Mouse (Mus musculus) duodenum, adult 2 months (tissue): Measurements from ENCODE around the gene Nova2. TPM values are rescaled to one million over a fixed set of nuclear protein-coding genes. Genes with fewer than 3 reads are reported as not detected.

Experiments used
- polyA plus RNA-seq: library from polyadenylated mRNA; depleted of rRNA; stranded (reverse); fragments of >200 nt; gene quantifications from 2 replicates; pipeline ENCODE4 v1.2.3, GENCODE M21; 2012; ENCODE audit warnings: low replicate concordance; rRNA removed

The Nova2 gene
- 0.37 and 0.51 TPM in 2 replicates for polyA plus RNA-seq

DNA sequence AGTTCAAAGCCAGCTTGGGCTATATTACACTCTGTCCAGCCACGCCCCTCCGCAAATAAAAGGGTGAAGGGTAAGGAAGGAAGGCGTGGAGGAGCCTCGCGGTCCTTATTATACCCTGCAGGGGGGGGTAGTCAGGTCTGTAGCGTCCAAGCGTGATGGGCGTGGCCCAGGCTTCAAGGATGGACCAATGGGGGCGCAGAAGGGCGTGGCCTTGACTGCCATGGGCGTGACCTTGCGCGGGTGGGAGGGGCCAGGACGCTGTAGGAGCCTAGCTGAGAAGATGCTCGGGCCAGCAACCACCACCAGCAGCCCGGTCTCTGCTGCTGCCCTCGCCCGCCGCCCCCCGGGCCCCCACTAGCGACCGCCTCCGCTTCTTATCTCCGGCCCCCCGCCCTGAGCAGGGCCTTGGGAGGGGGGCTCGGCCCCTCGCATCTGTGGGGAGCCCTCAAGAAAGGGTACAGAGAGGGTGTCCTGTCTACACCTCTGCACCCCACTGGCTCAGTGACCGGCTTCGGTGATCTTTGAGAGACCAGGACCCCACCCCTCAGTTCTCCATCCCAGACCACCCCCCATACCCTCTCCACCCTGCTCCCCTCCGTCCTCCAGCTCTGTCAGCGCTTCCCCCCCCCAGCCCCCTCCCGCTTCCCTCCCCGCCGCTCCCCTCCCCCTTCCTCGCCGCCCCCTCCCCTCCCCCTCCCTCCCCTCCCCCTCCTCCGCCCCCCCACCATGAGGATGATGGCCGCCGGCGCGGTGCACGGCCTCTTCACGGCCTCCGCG is at the start of gene Nova2:
Gene Nova2, plus strand, starts transcription at position 727 of the 777 bp plus-strand sequence.

DNA sequence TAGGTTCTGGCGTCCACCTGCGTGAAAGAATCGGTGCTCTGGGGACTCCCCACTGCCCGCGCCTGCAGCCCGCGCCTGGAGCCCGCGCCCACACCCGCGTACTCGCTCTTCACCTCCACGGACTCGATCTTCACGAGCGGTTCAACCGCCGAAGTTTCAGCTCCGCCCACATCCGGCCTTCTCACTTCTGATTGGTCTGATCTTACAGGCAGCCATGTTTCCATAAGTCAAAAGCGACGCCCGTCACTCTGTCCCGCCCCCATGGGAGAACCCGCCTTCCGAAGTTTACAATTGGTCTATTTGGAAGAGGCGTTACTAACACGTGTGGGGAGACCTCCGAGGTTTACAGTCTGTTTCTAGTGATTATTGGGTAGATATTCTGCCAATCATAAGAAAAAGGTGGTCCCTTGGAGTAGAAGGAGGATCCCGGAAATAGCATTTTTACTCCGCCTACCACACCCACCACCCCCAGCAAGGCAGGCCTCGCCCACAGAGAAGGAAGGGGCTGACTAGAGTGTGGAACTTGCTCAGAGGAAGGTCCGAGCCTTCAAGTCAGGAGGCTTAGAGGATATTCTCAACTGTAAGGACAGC is 15.4 kb upstream of the Nova2 start, which contains the start of gene Ccdc61:
Gene Ccdc61, minus strand, starts transcription at position 175 of the 591 bp plus-strand sequence.

DNA sequence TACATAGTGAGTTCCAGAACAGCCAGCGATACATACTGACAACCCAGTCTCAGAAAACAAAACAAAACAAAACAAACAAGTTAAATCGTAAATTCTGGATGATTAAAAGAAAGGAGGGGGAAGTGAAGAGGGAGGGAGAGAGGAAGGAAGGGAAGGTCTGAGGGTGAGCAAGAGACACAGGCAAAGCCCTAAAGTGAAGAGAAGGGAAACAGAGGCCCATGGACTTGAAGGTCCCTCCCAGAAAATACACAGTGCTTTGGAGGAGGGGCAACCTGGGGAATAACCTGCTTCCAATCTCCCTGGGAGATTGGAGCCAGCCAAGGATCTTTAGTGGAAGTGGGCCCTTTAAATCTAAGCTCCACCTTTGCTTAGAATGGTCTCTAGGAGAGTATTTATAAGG is 61.4 kb downstream of the Nova2 start, which contains the start of gene Nanos2:
Gene Nanos2, plus strand, starts transcription at position 301 of the 400 bp plus-strand sequence.

DNA sequence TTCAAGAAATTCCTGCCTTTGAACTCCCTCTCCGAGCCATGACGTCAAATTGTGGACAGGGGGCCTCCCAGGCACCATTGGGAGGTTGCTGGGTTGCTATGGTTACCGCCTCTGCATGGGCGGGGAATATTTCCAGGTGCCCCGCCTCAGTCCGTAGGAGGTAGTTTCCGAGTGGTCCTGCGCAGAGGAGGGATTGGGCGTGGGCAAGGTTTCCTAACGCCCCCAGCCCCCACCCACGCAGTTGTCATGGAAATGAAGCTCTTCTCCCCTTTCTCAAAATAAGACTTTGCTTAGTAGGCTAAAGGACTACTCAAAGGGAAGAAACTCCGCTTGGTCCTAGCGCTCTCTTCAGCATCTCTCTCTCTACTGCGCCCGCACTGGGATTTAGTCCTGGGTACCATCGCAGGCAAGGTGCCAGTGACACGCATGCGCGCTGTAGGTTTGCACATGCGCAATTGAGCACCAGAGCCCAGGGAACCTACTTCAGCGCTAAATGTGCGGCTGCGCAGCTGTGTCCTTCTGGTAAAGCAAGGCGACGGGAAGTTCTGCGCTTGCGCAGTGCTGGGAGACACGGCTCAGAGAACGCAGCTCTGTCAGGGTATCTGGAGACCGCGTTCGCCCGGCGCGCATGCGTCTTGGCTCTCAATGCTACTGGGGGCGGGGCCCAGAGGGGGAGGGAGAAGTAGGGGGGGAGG is 65.1 kb downstream of the Nova2 start, which contains the start of gene Mypop:
Gene Mypop, plus strand, starts transcription at position 645 of the 695 bp plus-strand sequence.

DNA sequence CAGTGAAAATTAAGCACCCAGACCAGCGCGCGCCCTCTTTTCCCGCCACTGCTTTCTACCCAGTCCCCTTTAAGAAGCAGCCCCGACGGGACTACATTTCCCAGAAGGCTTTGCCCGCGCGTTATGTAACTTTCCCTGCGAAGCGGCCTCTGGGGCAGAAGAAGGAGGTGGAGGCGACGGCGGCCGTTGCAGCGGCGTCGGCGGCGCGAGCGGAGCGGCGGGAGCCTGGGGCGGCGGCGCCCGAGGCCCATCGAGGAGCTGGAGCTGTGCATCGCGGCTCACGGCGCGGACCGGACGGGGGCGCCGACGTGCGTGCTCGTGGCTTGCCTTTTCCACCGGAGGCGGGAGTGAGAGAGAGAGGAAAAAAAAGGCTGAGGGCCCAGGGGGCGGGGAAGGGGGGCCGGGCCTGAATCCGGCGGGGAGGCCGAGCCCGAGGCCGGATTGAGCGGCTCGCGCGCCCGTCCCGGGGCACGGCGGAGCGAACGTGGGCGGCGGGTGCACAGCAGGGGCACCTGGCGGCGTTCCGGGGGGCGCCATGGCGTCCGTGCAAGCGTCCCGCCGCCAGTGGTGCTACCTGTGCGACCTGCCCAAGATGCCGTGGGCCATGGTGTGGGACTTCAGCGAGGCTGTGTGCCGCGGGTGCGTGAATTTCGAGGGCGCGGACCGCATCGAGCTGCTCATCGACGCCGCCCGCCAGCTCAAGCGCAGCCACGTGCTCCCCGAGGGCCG is 78.4 kb downstream of the Nova2 start, which contains the start of gene Irf2bp1:
Gene Irf2bp1, plus strand, starts transcription at position 143 of the 729 bp plus-strand sequence.

Other genes with a start within 250 kb of the Nova2 start
- not detected in 2 replicates for gene Psg20, start 239.7 kb upstream of the Nova2 start, polyA plus RNA-seq
- 0.07 TPM in 1 of 2 replicates, not detected in the other for gene Psg22, start 207.8 kb upstream of the Nova2 start, polyA plus RNA-seq
- not detected in 2 replicates for gene Psg19, start 127.4 kb upstream of the Nova2 start, polyA plus RNA-seq
- gene Psg17, start 104.3 kb upstream of the Nova2 start, polyA plus RNA-seq, result 0.06 and 0.28 TPM in 2 replicates
- 1.4 and 2.9 TPM in 2 replicates for gene Mill2, start 85.9 kb upstream of the Nova2 start, polyA plus RNA-seq
- 561 and 1,240 TPM in 2 replicates for gene Pglyrp1, start 54.6 kb upstream of the Nova2 start, polyA plus RNA-seq
- gene Ccdc61, start 15.5 kb upstream of the Nova2 start, polyA plus RNA-seq, result 19.3 and 30.1 TPM in 2 replicates
- gene Nanos2, start 61.5 kb downstream of the Nova2 start, polyA plus RNA-seq, result not detected in 2 replicates
- gene Mypop, start 65.4 kb downstream of the Nova2 start, polyA plus RNA-seq, result 3.6 and 3.9 TPM in 2 replicates
- 23.6 and 38.4 TPM in 2 replicates for gene Irf2bp1, start 78.2 kb downstream of the Nova2 start, polyA plus RNA-seq
- 18.5 and 24.2 TPM in 2 replicates for gene Foxa3, start 97.7 kb downstream of the Nova2 start, polyA plus RNA-seq
- 66.3 and 76.2 TPM in 2 replicates for gene Sympk, start 98.5 kb downstream of the Nova2 start, polyA plus RNA-seq
- gene Rsph6a, start 128.8 kb downstream of the Nova2 start, polyA plus RNA-seq, result 0.05 TPM in 1 of 2 replicates, not detected in the other
- 16.6 and 18.3 TPM in 2 replicates for gene Dmwd, start 150.3 kb downstream of the Nova2 start, polyA plus RNA-seq
- 422 and 649 TPM in 2 replicates for gene Dmpk, start 158.0 kb downstream of the Nova2 start, polyA plus RNA-seq
- 15.0 and 23.1 TPM in 2 replicates for gene Six5, start 168.7 kb downstream of the Nova2 start, polyA plus RNA-seq
- gene Gm4969, start 192.5 kb downstream of the Nova2 start, polyA plus RNA-seq, result not detected in 2 replicates
- 8.6 and 15.0 TPM in 2 replicates for gene Fbxo46, start 194.0 kb downstream of the Nova2 start, polyA plus RNA-seq
- gene Qpctl, start 223.4 kb downstream of the Nova2 start, polyA plus RNA-seq, result 6.5 and 11.2 TPM in 2 replicates
- gene Snrpd2, start 223.8 kb downstream of the Nova2 start, polyA plus RNA-seq, result 6.2 and 7.1 TPM in 2 replicates
- gene Gipr, start 240.2 kb downstream of the Nova2 start, polyA plus RNA-seq, result 0.63 and 0.77 TPM in 2 replicates